Mouse (Mus musculus): ENCODE results near the gene Gabpb2.
"Not testable (repeated sequence)": the region's sequence is repeated elsewhere in the genome, so short reads cannot be mapped to it uniquely, and the experiment has no call there.

Gene Gabpb2

DNA sequence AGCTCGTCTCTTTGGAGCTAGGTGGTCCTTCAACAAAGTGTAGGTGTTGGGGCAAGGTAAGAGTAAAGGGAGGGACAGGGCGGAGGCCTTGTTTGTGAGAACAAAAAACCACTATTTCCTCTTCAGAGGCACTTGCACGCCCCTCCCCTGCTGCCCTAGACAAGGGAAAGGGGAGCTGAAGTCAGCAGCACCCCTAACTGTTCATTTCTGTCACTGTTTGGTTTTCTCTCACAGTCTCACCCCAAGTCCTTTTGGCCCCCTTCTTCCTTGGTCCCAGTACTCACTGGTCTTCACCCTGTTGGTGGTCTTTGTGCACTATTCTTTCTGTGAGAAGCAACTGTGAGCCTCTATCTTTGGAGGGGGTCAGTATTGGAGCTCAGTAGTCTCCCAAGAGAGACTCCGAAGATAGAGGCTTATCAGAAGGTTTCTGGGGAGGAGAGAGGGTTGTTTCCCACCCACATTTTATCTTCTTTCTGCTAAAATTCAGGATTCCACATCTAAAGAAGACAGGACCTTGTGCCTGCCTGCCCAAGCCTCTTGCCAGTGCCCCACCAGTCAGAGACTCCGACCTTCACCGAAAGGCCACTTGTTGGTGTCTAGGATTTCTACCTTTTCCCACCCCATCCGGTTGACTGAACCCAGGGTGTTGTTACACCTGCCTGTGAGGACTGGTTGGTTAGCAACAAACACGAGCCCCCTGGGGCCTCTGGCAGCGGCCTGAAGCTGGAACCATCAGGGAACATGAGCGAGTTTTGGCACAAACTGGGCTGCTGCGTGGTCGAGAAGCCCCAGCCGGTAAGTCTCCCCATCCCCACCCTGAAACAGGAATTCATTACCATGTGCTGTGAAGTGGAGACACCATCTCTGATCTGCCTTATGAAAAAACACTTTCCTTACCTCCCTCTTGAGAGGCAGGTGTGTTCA, 13.8 kb upstream of the Gabpb2 start, which contains the start of gene Mllt11:
Gene Mllt11 (minus strand): TSS at position 874 of the 924 bp plus-strand sequence.
- DNase-seq, result peak; percentile 28

GRCm38 (mm10) chr3:95230495-95231297, 13.0 kb upstream of the Gabpb2 start:
- DNase-seq, result peak; percentile 64

GRCm38 (mm10) chr3:95229781-95230494, 12.2 kb upstream of the Gabpb2 start:
- peak; percentile 68 for DNase-seq

- DNase-seq, result peak; percentile 70
Measured at GRCm38 (mm10) chr3:95228894-95229780, 11.4 kb upstream of the Gabpb2 start.

DNA sequence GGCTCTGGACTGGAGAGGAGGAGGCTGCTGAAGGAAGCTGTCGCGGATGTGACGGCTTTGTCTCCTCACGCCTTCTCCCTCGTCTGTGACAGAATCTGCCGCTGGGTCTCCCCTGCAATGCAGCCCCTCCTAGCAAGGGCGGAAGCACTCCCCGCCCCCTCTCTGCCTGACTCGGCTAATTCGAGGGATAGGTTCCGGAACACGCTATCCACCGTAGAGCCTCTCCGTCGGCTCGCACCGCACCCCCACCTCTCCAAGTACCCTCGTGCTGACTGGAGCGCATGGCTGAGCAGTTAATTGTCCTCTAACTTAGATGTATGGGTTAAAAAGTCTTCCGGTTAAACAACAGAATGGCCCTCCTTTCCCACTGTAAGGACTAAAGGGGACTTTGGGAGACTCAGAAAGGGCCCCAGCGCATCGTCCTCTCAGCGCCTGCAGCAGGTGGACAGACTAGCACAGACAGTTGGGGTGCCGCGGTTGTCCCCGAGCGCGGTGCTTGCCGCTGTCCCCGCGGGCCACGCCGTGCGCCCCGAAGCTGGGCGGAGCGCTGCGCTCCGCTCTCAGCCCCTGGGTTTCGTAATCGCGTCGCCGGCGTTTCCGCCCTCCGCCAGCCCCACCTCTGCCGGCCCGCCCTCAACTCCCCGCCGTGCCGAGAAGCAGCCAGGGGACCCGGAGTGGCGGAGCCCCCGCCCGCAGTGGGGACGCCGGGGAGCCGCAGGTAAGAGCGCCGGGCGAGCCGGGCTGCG, 10.6 kb upstream of the Gabpb2 start, which contains the start of gene Cdc42se1:
Gene Cdc42se1 (plus strand): TSS at position 585 of the 746 bp plus-strand sequence.
- DNase-seq, result peak; percentile 89

DNA sequence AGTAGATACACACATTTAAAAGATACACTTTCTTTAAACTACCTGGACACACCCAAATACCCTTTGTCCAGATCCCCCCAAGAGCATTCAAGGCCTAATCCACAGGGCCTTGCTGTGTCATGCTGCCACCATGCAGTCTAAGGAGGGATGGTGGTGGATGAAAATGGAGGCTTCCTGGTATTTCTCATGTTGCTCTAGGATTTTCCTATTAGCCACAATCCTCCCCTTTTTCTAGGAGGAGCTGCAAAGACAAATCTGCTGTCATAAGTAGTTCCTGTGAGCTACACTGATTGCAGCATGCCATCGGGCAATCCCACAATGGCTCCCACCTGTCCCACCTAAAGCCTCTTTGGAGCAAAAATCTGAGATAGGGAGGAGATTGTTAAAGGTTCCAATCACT, 9.5 kb upstream of the Gabpb2 start:
- DNase-seq, result no peak

DNA sequence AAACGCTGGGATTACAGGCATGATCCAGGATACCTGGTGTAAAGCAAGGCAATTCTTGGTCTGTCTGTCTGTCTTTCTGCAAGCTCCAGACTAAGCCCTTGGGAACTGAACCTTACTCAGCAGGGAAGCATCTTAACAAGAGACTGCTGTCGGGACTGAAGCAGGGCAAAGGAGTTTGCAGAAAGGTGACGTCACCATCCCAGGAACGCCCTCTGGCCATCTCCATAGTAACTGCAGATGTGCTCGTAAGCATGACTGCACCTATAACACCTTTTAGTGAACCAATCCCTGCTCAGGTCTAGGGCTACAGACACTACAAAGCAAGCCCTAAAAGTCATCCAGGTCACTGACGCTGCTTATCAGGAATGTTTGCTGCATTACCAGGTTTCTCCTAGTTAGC, 6.6 kb upstream of the Gabpb2 start:
- peak; percentile 65 for DNase-seq

- no peak for DNase-seq
Measured at GRCm38 (mm10) chr3:95223041-95223440, 5.3 kb upstream of the Gabpb2 start.

DNA sequence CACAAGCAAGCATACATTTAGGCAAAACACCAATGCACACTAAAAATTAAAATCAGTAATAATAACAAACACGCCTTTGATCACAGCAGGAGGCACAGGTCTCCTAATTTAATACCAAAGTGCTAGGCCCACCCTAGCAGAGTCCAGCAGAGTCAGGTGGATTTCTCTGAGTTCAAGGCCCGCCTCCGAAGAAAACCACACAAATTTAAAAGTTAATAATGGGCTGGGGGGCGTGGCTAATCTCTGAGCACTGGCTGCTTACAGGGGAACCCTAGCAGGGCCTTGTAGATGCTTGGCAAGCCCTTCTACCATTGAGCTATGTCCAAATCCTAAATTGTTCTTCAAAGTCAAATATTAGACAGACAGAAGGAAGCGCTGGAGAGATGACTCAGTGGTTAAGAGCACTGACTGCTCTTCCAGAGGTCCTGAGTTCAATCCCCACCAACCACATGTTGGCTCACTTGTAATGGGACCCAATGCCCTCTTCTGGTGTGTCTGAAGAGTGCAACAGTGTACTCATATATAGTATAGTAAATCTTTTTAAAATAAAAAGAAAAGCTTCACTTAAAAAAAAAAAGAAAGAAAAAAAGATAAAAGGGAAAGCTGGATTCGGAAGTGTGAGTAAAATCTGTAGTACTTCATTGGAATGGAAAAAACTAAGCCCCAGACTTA, 886 bp upstream of the Gabpb2 start:
- DNase-seq, result peak; percentile 14

GRCm38 (mm10) chr3:95216655-95217254, 961 bp downstream of the Gabpb2 start:
- DNase-seq, result no peak

- no peak for DNase-seq
Measured at GRCm38 (mm10) chr3:95213609-95213975, 4.1 kb downstream of the Gabpb2 start.

- not testable (repeated sequence) for DNase-seq
Measured at GRCm38 (mm10) chr3:95212889-95213608, 4.7 kb downstream of the Gabpb2 start.

DNA sequence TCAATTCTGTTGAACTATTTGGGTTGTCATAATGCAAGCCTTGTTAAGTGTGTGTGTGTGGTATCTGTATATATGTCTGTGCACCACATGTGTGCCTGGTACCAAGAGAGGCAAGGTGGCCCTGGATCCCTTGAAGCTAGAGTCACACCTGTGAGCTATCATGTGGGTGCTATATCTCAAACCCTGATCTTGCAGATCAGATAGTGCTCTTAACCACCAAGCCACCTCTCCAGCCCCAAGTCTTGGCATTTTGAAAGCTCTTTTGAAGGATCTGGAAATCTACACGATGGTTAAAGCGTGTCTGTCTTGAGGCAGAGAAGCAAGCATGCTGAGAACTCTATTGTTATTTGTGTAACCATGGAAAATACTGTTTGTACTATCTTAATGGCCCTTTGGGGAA, 7.1 kb downstream of the Gabpb2 start:
- DNase-seq, result no peak

DNA sequence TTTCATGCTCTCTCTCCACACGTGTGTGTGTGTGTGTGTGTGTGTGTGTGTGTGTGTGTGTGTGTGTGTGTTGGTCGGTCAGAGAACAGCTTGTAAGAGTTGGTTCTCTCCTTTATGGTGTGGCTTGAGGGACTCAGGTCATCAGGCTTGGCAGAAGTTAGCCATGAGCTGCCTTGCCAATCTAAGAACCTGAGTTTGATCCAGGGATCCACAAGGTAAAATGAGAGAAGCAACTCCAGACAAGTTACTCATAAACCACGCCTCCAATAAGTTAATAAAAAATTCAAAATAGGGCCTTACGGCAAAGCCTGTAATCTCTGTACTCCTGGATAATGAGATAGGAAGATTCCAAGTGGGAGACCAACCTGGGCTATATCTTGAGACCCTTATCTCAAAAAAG, 9.4 kb downstream of the Gabpb2 start:
- no peak for DNase-seq

- DNase-seq, result no peak
Measured at GRCm38 (mm10) chr3:95203880-95204279, 13.8 kb downstream of the Gabpb2 start.

DNA sequence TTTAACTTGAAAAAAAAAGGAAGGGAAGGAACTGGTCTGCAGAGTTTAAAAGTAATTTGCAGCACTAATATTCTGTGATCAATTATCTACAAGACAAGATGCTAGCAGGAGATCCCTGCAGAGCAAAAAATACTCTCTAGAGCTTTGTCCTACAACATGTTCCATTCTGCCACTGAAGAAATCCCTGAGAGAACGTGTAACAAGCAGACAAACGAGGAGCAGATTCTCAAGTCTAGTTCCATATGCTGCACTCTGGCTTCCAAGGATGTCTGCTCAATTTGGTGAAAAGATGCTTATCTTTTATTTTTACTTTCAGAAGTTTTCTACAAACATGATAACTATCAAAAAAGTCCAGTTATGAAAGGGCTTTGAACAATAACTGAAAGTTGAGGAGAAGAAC, 17.2 kb downstream of the Gabpb2 start:
- DNase-seq, result no peak

DNA sequence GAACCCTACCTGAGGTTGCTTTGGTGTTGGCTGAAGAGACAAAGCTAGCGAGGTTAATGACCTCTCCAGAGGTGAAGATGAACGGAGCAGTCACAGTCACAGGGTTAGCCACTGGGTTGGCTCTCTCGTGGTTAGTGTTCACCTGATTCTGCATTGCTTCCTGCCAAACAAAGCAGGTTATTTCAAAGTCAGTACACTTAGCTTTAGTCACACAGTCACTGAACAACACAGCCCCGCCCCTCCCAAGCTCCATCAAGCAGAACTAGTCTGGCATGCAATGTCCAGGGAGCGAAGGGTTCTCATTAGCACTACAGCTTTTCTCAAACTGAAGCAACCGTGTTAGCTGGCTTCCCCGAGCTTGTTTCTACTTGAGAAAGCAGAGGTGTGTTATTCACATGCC, 17.6 kb downstream of the Gabpb2 start:
- DNase-seq, result peak; percentile 85

GRCm38 (mm10) chr3:95199101-95199500, 18.6 kb downstream of the Gabpb2 start:
- peak; percentile 12 for DNase-seq

GRCm38 (mm10) chr3:95195772-95196171, 21.9 kb downstream of the Gabpb2 start:
- no peak for DNase-seq

All from kidney, adult 18-20 months (tissue).